ENCODE assay signal across 16 mouse cellular contexts in genomic region chr1:169077228-169077627, GRCm38 (mm10).
"Had no signal": no experiment of that assay in that cellular context is flagged by ENCODE, and none has a peak within 500 bp of the region (broad histone marks: within the 10 kb centered on the region; RNA-seq: fewer than 3 reads in every experiment).

No protein-coding gene starts in this region.

- H3K4me3 ChIP-seq: neural tube, embryonic 13.5 days; neural tube, embryonic 15.5 days; stomach, embryonic 15.5 days had no signal

- DNase-seq: retina, postnatal 1 day; right cerebral cortex, adult 18-20 months; right cerebral cortex, postnatal 14 days; right cerebral cortex, postnatal 25 days; right cerebral cortex, postnatal 4 days; spleen, adult 18-20 months; thymus, adult 18-20 months; thymus, adult 2 months; thymus, postnatal 14 days; thymus, postnatal 25 days; thymus, postnatal 36 days; thymus, postnatal 4 days had no signal

- H3K9ac ChIP-seq: neural tube, embryonic 13.5 days; neural tube, embryonic 15.5 days; stomach, embryonic 15.5 days had no signal

- H3K9me3 ChIP-seq: neural tube, embryonic 13.5 days; neural tube, embryonic 15.5 days; stomach, embryonic 15.5 days had no signal

- H3K4me1 ChIP-seq: stomach, embryonic 15.5 days had no signal

- H3K27ac ChIP-seq: neural tube, embryonic 13.5 days; neural tube, embryonic 15.5 days; stomach, embryonic 15.5 days; stomach, postnatal 0 days had no signal

- H3K27me3 ChIP-seq: neural tube, embryonic 13.5 days; neural tube, embryonic 15.5 days; stomach, embryonic 15.5 days had no signal

- H3K36me3 ChIP-seq: neural tube, embryonic 13.5 days; neural tube, embryonic 15.5 days; stomach, embryonic 15.5 days had no signal

- H3K4me2 ChIP-seq: neural tube, embryonic 13.5 days; neural tube, embryonic 15.5 days; stomach, embryonic 15.5 days had no signal
